Mouse (Mus musculus) gastrocnemius, adult 18-20 months (tissue): ENCODE measurements around the gene Eif2b4. TPM values are rescaled to one million over a fixed set of nuclear protein-coding genes. Genes with fewer than 3 reads are reported as not detected.

Experiments
- DNase-seq: peaks from one replicate; pipeline ENCODE4 v3.0.0; 2021; ENCODE audit warnings: low spot score
- total RNA-seq, 2 experiments: library from RNA; stranded (reverse); gene quantifications; 2 replicates each; pipeline ENCODE4 v1.2.3; 2021

Gene Eif2b4
- total RNA-seq, 2 experiments from 2014 or later: 42.9 to 46.8 TPM

DNA sequence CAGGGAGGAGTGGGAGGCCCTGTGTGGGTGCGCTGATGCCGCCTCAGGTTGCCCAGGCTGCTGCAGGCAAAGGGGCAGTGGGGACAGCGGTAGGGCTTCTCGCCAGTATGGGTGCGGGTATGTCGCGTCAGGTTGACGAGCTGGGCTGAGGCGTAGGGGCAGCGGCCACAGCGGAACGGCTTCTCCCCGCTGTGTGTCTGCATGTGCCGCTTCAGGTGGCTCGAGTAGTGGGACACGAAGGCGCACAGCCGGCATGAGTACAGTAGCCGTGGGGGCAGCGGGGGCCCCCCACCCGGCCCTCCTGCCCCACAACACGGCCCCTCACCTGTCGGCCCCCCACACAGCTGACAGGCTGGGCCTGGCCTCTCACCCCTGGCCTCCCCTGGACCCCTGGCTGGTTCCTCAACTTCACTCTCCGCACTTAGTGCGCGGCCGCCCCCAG lies 7.1 kb upstream of the Eif2b4 start:
- DNase-seq: no peak

DNA sequence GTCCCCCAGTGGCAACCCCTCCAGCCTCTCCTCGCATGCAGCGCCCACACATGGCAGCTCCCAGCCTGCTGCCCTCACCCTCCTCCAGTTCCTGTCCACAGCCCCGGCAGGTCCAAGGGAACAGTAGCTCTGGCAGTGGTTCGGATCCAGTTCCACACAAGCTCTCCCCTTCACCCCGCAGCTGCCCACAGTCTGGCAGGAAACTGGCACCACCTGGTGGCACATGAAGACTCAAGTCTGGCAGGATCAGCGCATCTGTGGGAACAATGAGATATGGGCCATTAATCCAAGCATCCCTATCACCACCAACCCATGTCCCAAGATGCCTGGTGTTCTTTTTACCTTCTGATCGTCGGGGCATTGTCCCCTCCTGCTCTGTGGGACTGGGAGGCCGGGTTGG lies 6.7 kb upstream of the Eif2b4 start:
- no peak for DNase-seq

DNA sequence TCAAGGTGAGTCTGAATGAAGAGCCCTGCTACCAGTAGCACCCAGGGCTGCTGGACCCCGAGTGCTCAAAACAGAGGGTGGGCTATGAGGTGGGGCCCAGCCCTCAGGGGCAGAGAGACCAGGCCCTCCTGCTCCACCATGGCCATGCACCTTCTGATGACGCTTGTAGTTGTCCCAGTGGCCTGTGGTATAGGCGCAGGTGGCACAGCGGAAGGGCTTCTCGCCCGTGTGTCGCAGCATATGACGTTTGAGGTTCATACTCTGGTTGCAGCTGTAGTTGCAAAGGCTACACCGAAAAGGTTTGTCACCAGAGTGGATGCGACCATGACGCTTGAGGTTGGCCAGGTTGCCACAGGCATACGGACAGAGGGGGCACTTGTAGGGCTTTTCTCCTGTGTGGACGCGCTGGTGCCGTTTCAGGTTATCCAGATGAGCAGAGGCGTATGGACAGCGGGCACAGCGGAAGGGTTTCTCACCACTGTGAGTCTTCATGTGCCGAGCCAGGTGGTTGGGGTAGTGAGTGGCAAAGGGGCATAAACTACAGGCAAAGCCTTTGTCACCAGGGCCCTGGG lies 6.2 kb upstream of the Eif2b4 start:
- DNase-seq: no peak

DNA sequence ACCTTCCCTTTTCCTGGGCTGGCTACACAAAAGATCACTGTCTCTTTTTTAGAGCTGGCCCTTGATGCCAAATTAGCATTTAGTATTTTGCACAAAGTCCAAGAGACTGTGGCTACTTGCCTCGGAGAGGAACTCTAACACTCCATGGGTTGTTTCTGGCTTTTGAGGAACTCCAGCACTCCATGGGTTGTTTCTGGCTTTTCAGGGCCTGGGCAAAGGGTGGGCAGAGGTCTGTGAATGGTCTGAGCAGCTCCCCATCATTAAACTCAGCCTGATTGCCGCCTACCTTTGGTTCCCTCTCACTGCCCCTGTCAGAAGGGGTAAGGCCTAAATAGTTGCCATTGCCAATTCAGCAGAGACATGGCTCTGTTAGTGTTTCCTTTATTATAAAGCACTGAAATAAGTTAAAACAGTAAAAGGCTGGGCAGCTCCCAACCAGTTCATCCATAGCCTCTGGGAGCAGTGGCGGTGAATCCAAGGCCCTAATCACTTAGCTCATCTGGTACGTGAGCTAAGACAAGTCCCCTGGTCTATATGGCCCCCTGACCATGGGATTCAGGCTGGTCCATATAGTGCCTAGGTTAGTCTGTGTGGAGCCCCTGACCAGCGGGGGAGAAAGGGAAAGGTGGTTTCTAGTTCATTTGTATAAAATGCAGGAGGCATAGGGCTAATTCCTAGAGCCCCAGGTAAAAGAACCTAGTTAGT lies 5.5 kb upstream of the Eif2b4 start:
- no peak for DNase-seq

DNA sequence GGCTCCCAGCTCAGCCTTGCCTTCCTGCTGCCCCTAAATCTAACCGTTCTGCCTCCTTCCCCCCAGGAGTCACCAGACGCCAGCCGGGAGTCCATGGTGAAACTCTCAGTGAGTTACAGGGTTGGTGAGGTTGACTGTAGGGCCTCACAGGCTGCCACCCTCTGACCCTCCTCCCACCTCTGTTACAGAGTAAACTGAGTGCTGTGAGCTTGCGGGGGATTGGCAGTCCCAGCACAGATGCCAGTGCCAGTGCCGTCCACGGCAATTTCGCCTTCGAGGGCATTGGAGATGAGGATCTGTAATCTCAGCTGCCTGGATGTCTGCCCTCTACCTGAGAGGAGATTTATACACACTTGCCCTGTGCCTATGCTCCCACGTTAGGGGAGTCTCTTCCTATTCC lies 4.9 kb upstream of the Eif2b4 start:
- DNase-seq: no peak

DNA sequence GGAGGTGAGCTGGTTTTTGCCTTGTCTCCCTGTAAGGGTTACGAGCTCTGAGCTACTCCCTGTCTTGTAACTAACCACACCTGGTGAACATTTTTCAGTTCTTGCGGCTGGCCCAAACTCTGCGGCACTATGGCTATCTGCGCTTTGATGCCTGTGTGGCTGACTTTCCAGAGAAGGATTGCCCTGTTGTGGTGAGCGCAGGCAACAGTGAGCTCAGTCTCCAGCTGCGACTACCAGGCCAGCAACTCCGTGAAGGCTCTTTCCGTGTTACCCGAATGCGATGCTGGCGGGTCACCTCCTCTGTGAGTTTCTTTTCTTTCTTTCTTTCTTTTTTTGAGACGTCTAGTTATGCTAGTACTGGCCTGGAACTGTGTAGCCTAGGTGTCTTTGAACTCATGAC lies 3.8 kb upstream of the Eif2b4 start:
- DNase-seq: no peak

DNA sequence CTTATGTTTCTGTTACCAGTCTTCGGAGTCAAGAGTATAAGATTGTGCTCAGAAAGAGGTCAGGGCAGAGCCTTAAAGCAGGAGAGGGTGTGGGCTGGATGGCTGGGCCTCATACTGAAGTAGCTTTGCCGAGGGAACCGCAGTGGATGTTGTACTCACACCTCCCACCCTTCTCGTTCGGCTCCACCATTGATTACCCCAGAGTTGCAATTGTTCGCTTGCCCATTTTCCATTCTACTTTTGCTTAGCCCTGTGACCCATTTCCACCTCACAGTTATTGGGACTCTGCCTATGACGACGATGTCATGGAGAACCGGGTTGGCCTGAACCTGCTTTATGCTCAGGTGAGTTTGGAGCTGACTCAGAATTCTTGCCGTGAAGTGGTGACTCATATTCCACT lies 3.0 kb upstream of the Eif2b4 start:
- no peak for DNase-seq

DNA sequence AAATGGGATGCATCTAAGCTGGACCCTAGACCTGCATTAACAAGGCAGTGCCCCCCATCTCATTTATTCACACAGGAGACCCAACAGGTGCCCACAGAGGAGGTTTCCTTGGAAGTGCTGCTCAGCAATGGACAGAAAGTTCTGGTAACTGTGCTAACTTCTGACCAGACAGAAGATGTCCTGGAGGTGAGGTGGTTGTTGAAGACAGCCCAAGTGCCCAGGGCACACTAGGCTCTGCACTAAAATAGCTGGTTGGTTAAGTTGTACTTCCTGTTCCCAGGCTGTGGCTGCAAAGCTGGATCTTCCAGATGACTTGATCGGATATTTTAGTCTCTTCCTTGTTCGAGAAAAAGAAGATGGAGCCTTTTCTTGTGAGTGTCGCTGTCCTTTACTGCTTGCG lies 2.4 kb upstream of the Eif2b4 start:
- no peak for DNase-seq

DNA sequence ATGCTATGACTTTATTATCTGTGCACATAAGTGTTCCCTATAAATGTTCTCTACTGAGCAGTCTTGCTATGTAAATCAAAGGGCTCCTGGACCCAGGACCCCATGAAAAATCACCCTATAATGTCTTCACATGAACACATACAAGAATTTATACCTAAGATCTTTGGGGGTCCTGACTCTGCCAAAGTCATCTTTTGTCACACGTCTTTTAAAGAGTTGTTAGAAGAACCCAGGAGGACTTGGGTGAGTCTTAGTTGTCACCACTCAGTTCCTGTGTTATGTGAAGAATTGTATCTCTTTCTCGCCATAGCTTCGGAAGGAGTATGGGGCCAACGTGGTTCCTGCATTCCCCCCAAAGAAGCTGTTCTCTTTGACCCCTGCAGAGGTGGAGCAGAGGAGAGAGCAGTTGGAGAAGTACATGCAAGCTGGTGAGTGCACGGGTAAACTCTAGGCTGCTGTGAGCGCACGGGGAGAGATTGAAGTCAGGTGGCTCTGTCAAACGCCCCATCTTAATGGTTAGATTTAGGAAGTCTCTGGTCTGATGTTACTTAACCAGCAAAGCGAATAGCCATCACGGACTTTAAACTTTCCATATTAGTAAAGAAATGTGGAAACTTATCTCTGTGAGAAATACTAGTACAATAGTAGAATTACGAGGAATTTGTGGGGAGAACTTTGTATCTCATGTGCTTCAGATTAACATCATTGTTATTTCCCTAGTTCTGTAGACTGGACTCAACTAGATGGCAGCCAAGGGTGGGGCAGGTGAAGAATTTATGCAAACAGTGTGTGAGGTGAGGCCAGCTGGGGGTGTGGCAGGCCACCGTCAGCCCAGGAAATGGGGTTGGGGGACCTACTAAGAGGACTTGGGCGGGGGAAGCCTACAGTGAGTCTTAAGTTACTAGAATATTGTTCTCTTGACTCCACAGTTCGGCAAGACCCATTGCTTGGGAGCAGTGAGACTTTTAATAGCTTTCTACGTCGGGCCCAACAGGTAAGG lies 1.6 kb upstream of the Eif2b4 start:
- DNase-seq: no peak

DNA sequence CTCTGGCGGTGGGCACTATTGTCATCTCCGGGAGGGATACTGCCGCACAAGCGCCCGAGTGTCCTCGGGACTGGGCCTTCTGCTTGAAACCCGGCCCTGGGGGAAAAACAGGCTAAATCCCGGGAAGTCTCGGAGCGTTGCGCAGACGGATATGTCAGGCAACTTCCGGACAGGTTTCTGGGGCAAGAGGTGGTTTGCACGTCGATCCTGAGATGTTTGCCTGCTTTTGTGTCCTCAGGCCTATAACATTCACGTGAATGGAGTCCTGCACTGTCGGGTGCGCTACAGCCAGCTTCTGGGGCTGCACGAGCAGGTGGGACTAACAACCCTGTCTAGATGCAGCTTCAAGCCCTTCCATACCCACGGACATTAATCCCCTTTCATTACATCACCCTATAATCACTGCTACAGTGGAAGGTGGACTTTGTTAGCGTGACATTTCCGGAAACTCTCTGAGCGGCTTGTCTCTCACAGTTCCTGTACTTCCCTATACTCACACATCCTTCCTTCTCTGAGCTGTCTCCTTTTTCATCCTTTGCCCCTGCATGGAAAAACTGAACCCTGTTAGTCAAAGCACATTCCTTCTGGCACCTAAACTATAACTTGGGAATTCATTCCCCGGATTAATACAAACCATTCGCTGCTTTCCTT lies 526 bp upstream of the Eif2b4 start:
- no peak for DNase-seq

DNA sequence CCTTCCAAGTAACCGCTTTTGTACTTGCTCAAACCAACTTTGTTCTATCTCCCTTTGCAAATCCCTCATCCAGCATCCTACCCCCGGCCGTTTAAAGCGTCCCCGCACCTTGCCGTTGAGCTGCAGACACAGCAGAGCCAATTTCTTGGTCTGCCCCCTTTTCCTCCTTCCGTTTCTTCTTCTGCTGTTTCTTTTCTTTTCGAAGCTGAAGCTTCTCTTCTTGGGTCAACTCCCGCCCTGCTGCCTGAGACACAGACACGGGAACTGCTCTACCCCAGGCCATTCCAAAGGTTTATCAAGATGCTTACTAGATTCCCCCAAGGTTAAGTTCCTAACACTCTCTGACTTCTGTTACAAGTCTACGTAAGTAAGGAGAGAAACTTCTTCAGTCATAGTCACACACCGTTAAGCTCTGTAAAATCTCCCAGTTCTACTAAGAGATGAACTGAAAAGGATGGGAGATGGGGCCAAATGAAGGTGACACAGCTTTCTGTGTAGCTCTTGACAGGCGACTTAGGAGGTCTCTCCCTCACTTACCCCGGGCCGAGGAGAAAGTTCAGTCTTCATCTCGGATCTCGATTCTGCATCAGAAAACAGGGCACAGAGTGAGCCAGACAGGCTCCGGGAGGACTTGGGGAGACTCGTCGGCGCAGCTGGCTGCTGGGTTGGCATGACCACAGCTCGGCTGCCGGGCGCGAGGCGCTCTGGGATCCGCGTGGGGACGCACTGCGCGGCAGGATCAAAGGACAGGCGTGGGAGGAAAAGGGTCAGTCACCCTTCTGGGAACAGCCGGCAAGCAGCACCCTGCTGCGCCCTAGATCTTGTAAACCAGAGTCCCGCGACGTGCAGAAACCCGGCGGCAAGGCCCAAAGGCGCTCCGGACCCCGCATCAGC lies 938 bp downstream of the Eif2b4 start:
- DNase-seq: no peak

DNA sequence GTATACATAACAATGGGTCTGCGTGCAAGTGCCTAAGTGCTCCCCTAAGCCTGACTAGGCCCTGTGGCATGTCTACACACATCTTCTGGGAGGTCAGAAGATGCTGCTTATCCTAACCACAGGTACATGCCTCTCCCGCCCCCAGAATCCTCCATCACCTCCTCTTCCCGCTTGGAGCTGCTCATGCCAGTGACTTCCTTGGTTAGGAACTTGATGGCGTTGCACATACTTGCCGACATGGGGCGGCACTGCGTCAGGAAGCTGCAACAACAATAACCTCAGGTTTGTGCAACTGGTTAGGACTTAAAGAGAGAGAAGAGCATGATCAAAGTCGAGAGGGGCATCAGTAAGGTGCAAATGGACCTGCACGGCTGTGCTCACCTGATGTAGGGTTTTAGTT lies 3.0 kb downstream of the Eif2b4 start:
- DNase-seq: no peak

DNA sequence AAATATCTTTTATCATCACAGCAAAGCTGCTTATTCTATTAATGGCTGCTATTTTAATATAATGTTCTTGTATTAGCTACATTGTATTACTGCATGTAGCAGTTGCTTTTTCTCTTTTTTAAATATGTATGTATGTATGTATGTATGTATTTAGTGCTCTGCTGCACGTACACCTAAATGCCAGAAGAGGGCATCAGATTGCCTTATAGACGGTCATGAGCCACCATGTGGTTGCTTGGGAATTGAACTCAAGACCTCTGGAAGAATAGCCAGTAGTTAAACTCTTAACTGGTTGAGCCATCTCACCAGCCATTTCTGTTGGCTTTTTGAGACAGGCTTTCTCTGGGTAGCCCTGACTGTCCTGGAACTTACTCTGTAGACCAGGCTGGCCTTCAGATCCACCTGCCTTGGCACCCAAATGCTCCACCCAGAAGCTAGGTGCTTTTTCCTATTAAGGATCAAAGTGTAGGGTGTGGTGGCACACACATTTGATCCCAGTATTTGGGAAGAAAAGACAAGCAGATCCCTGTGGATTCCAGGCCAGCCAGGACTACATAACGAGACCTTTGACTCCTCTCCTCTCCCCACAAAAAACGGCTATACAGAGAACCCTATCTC lies 4.9 kb downstream of the Eif2b4 start:
- no peak for DNase-seq

DNA sequence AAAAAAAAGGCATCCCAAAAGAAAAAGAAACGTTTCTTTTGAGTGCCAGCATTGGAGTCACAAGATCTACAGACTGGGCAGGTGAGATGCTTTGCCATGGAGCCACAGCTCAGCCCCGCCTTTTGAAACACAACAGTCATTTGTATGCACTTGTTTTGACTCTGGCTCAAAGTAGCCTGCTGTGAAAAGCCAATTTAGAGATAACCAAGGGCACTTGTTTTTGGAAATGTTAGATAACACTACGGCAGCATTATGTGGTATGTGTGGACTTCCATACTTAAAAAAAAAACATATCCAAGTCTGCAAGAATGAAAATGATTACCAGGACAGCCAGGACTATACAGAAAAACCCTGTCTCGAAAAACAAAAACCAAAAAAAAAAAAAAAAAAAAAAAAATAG lies 9.6 kb downstream of the Eif2b4 start:
- no peak for DNase-seq

DNA sequence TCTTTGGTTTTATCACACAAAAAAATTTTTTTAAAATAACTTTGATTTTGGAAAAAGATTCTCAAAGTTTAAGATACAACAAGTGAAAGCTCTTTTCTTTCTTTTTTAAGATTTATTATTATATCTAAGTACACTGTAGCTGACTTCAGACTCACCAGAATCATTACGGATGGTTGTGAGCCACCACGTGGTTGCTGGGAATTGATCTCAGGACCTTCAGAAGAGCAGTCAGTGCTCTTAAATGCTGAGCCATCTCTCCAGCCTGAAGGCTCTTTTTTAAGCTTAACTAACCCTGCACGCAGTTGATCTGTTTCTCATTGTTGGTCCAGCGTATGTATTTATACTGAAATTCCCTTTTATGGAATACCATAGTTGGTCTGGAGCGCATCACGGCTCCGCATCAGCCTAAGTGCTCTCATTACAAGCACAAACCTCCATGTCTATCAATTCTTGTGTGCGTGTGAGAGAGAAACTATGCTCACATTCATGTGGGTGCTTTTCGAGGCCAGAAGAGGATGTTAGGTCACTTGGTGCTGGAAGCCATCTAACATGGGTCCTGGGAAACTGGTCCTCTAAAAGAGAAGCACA lies 12.0 kb downstream of the Eif2b4 start:
- no peak for DNase-seq

DNA sequence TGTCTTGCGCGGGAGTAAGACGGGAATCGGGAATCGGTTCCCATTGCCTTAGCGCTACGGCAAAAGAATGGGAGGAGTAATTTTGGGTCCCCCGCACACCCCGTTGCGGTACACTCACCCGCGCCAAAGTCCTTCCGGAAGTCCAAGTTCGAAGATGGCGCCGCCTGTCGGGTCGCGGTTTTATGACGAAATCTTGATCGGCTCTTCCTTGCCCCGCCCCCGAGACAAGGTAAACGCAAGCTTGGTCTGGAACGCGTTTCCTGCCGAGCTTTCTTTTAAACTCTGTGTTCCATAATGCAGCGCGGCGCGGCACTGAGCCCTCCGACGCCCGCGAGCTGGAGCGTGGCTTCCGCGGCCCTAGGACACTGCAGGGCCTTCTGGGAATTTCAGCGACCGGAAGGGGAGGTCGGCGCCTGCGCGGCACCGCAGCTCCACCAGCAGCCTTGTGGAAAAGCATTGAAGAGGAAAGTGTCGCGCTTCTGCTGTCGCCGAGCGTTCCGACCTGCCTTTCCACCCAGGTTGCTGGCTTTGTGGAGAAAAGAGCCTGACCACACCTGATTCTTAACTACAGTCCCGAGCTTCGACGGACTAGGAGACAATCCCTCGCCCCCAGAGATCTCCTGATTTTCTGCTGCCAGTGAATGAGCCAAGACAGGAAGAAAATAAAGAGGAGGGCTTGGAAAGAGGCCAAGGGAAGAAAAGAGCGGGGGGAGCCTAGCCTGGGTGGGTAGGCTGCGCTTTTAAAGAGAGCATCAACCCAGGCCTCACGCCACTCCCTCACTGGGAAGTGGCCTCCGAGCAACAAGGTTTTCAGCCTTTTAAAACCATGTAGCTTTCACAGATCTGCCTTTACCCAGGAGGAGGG lies 13.2 kb downstream of the Eif2b4 start, which contains the start of the genes Gm29609 and Gtf3c2:
Gene Gm29609 (minus strand): TSS at position 146 of the 865 bp plus-strand sequence.
Gene Gtf3c2 (minus strand): TSS at position 379 of the 865 bp plus-strand sequence.
- peak; percentile 95 for DNase-seq

DNA sequence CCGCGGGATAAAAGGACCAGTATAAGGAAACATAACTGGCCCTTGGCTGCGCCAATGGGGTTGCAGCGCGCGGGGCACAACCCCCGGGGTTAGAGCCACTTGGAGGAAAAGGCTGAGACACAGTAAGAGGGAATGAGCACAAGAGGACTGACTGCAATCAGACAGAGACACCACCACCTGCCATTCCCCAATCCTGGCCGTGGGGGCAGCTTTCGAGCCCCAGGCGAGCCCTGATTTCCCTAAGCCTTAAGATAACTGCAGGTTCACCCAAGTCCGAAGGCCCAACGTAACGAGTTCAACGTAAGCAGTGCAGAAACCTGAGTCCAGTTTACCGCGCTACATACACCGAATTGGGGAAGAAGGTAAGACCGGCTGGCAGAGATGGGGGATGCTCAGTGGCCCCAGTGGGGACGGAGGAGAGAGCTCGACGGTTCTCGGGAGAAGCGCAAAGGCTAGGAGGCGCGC lies 13.9 kb downstream of the Eif2b4 start:
- DNase-seq: no peak

DNA sequence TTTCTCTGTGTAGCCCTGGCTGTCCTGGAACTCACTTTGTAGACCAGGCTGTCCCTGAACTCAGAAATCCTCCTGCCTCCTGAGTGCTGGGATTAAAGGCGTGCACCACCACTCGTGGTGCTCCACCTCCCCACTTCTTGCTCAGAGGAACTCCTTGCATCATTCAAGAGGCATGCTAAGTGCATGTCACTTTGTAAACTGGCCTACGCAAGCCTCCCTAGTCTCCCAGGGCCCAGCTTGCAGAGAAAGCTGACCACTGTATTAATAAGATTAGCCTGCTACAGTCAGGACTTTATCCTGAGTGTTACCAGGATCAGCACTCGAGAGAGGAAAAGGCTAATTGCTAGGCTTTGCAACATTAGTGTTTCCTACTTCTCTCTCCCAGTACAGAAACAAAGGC lies 24.6 kb downstream of the Eif2b4 start:
- no peak for DNase-seq

DNA sequence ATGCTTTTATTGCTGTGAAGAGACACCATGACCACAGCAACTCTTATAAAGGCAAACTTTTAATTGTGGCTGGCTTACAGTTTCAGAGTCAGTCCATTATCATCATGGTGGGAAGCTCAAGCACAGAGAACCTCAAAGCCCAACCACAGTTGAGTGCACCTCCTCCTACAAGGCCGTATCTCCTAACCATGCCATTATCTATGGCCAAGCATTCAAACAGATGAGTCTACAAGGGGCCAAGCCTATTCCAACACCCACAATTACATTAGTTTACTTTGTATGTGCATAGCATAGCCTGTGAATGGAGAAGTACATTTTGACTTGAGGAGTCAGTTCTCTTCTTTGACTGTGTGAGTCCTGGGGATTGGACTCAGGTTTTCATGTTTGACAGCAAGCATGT lies 28.4 kb downstream of the Eif2b4 start:
- DNase-seq: no peak
